Mouse (Mus musculus): ENCODE measurements around the gene Med19. TPM values are rescaled to one million over a fixed set of nuclear protein-coding genes. Genes with fewer than 3 reads are reported as not detected.
A peak's percentile ranks its signal among the peaks of the same experiment; 100 is the strongest.
"Not testable (repeated sequence)": the region's sequence is repeated elsewhere in the genome, so short reads cannot be mapped to it uniquely, and the experiment has no call there.

Gene Med19
- polyA plus RNA-seq, 1 experiment: 20.4 TPM

GRCm38 (mm10) chr2:84670569-84670933 lies 7.7 kb upstream of the Med19 start, which contains the start of gene Selenoh:
Gene Selenoh, minus strand, starts transcription at chr2:84670770.
- H3K79me2 ChIP-seq (ENCODE audit: control insufficient read depth, insufficient read depth): peaks cover 32% of the 10 kb centered on the region
- H3K79me3 ChIP-seq (ENCODE audit: low read depth): peaks cover 19% of the 10 kb centered on the region
- no peaks in the 10 kb centered on the region for H3K27me3 ChIP-seq (ENCODE audit: control insufficient read depth, insufficient read depth, insufficient read length)
- TF ChIP-seq USF1 (IDR thresholded peaks at IDR 0.05; ENCODE audit: low read depth) (peak; percentile 99), MYOG (IDR thresholded peaks at IDR 0.05; ENCODE audit: control insufficient read depth, extremely low read depth, insufficient read length) (no peak)
- peak within 1 kb of the TSS; percentile 99 for H3K4me3 ChIP-seq (ENCODE audit: insufficient read depth, poor library complexity, severe bottlenecking)
- H3ac ChIP-seq (ENCODE audit: control insufficient read depth, insufficient read length, low read depth): peak within 1 kb of the TSS; percentile 81
- H3K36me3 ChIP-seq (ENCODE audit: control insufficient read depth, insufficient read depth): peaks cover 53% of the 10 kb centered on the region

DNA sequence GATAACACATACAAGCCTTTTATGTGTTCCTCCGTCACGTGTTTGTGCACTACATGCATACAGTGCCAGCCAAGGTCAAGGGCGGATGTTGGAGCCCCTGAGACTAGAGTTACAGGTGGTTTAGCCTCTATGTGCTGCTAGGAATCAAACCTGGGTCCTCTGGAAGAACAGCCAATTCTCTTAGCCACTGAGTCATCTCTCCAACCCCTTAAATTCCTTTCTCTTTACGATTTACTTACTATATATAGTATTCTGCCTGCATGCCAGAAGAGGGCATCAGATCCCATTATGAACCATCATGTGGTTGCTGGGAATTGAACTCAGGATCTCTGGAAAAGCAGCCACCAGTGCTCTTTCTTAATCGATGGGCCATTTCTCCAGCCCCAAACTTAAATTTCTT lies 6.7 kb upstream of the Med19 start:
- H3K79me2 ChIP-seq (ENCODE audit: control insufficient read depth, insufficient read depth): peaks cover 36% of the 10 kb centered on the region
- not testable (repeated sequence) for H3K4me3 ChIP-seq (ENCODE audit: insufficient read depth, poor library complexity, severe bottlenecking); H3K27me3 ChIP-seq (ENCODE audit: control insufficient read depth, insufficient read depth, insufficient read length); H3ac ChIP-seq (ENCODE audit: control insufficient read depth, insufficient read length, low read depth)
- H3K79me3 ChIP-seq (ENCODE audit: low read depth): peaks cover 19% of the 10 kb centered on the region
- peaks cover 56% of the 10 kb centered on the region for H3K36me3 ChIP-seq (ENCODE audit: control insufficient read depth, insufficient read depth)

DNA sequence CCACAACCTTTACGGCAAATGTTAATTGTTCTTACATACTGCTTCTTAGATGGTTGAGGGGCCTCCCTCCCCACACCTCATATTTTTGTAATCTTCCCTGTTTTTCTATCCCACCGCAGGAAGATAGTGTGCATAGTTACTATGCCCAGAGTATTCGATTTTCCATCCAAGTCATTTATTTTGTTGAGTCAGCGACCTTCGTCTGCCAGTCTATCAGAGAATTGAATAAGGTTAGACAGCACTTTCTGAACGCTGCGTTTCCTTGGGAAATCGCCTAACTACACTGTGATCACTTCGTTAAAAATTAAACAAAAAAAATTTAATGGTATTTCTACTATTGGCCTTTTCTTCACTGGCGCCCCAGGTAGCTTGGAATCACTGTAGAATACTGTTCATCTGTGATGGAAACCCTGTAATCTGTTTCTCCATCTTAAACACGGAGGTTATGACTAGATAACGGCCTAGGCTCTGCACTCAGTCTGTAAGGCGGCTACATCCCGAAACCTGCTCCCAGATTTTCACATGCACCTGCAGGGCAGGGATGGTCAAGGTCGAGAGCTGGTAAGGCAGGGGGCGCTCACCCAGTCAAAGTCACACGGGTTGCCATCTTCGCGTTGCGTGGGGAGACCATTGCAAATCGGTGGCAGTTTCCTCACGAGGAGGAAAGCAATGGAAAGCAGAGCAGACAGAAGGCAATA lies 783 bp upstream of the Med19 start:
- H3K4me3 ChIP-seq (ENCODE audit: insufficient read depth, poor library complexity, severe bottlenecking): peak overlapping the region; percentile 98
- TF ChIP-seq MYOD1 (IDR thresholded peaks at IDR 0.05; ENCODE audit: control insufficient read depth, insufficient read length, low read depth) (no peak), MAX (IDR thresholded peaks at IDR 0.05) (no peak), CTCF (IDR thresholded peaks at IDR 0.05; ENCODE audit: control insufficient read depth, insufficient read depth, insufficient read length) (peak; percentile 28)
- peaks cover 34% of the 10 kb centered on the region for H3K36me3 ChIP-seq (ENCODE audit: control insufficient read depth, insufficient read depth)
- peaks cover 47% of the 10 kb centered on the region for H3K79me2 ChIP-seq (ENCODE audit: control insufficient read depth, insufficient read depth)
- H3K79me3 ChIP-seq (ENCODE audit: low read depth): peaks cover 25% of the 10 kb centered on the region
- peak overlapping the region; percentile 76 for H3ac ChIP-seq (ENCODE audit: control insufficient read depth, insufficient read length, low read depth)
- H3K27me3 ChIP-seq (ENCODE audit: control insufficient read depth, insufficient read depth, insufficient read length): no peaks in the 10 kb centered on the region

- peaks cover 27% of the 10 kb centered on the region for H3K36me3 ChIP-seq (ENCODE audit: control insufficient read depth, insufficient read depth)
- H3K79me3 ChIP-seq (ENCODE audit: low read depth): peaks cover 25% of the 10 kb centered on the region
- peaks cover 47% of the 10 kb centered on the region for H3K79me2 ChIP-seq (ENCODE audit: control insufficient read depth, insufficient read depth)
- peak within 1 kb of the TSS; percentile 98 for H3K4me3 ChIP-seq (ENCODE audit: insufficient read depth, poor library complexity, severe bottlenecking)
- no peak for TF ChIP-seq USF1 (IDR thresholded peaks at IDR 0.05; ENCODE audit: low read depth)
- TF ChIP-seq CEBPB (IDR thresholded peaks at IDR 0.05; ENCODE audit: low read depth): no peak
- no peak for TF ChIP-seq MAX (IDR thresholded peaks at IDR 0.05)
- no peak for TF ChIP-seq MYOD1 (IDR thresholded peaks at IDR 0.05; ENCODE audit: control insufficient read depth, insufficient read length, low read depth)
- no peak for TF ChIP-seq FOSL1 (IDR thresholded peaks at IDR 0.05; ENCODE audit: insufficient read depth, low read length, poor library complexity, severe bottlenecking)
- TF ChIP-seq MYOG (IDR thresholded peaks at IDR 0.05; ENCODE audit: control insufficient read depth, extremely low read depth, insufficient read length): no peak
- TF ChIP-seq CTCF (IDR thresholded peaks at IDR 0.05; ENCODE audit: control insufficient read depth, insufficient read depth, insufficient read length): no peak
- H3ac ChIP-seq (ENCODE audit: control insufficient read depth, insufficient read length, low read depth): peak within 1 kb of the TSS; percentile 79
- H3K27me3 ChIP-seq (ENCODE audit: control insufficient read depth, insufficient read depth, insufficient read length): no peaks in the 10 kb centered on the region
Observed at GRCm38 (mm10) chr2:84679016-84679415, 814 bp downstream of the Med19 start, which contains the start of gene Tmx2. Gene Tmx2, minus strand, starts transcription at chr2:84679140.

- TF ChIP-seq MYOD1 (IDR thresholded peaks at IDR 0.05; ENCODE audit: control insufficient read depth, insufficient read length, low read depth) (no peak), CEBPB (IDR thresholded peaks at IDR 0.05; ENCODE audit: low read depth) (no peak), CTCF (IDR thresholded peaks at IDR 0.05; ENCODE audit: control insufficient read depth, insufficient read depth, insufficient read length) (no peak), FOSL1 (IDR thresholded peaks at IDR 0.05; ENCODE audit: insufficient read depth, low read length, poor library complexity, severe bottlenecking) (no peak), MYOG (IDR thresholded peaks at IDR 0.05; ENCODE audit: control insufficient read depth, extremely low read depth, insufficient read length) (no peak), USF1 (IDR thresholded peaks at IDR 0.05; ENCODE audit: low read depth) (no peak), MAX (IDR thresholded peaks at IDR 0.05) (no peak)
- Histone ChIP-seq H3K4me3 (ENCODE audit: insufficient read depth, poor library complexity, severe bottlenecking) (no peak overlapping the region), H3ac (ENCODE audit: control insufficient read depth, insufficient read length, low read depth) (no peak overlapping the region), H3K36me3 (ENCODE audit: control insufficient read depth, insufficient read depth) (peaks cover 35% of the 10 kb centered on the region), H3K79me2 (ENCODE audit: control insufficient read depth, insufficient read depth) (peaks cover 31% of the 10 kb centered on the region), H3K79me3 (ENCODE audit: low read depth) (peaks cover 15% of the 10 kb centered on the region), H3K27me3 (ENCODE audit: control insufficient read depth, insufficient read depth, insufficient read length) (no peaks in the 10 kb centered on the region)
Observed at GRCm38 (mm10) chr2:84682605-84683183, 4.5 kb downstream of the Med19 start.

DNA sequence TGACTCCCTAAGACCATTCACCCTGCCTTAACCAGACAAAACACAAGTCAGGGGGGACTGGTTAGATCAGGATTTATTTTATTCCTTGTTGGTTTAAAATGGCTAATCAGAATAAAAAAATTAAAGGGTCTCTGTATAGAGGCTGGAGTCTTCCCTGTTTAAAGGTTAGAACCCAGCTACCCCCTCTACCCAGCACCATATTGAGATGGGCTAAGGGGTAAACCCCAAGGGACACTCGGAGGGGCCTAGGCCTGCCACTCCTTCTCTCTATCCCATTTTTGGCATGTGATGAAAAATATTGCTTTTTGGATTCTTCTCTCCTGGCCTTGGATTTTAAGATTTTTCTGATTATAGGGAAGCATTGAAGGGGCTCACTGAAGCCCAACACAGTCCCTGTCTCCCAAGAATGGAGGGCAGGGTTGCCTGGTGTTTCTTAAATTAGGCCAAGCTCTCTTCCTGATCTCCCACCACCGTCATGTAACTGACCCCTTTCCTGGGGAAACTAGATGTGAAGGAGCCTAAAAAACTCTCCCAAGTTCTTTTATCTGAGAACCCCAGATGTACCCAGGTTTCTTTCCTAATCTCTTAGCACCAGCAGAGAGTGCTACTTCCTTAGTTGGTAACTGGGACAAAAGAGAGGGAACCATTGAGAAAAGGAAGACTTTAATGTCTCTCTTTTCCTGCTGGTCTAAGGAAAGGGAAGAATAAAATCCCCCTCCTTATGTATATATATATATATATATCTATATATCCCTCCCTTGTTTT lies 10.1 kb downstream of the Med19 start:
- H3K27me3 ChIP-seq (ENCODE audit: control insufficient read depth, insufficient read depth, insufficient read length): no peaks in the 10 kb centered on the region
- TF ChIP-seq CTCF (IDR thresholded peaks at IDR 0.05; ENCODE audit: control insufficient read depth, insufficient read depth, insufficient read length): no peak
- TF ChIP-seq FOSL1 (IDR thresholded peaks at IDR 0.05; ENCODE audit: insufficient read depth, low read length, poor library complexity, severe bottlenecking): no peak
- no peak for TF ChIP-seq MYOG (IDR thresholded peaks at IDR 0.05; ENCODE audit: control insufficient read depth, extremely low read depth, insufficient read length)
- TF ChIP-seq MAX (IDR thresholded peaks at IDR 0.05): no peak
- TF ChIP-seq USF1 (IDR thresholded peaks at IDR 0.05; ENCODE audit: low read depth): no peak
- peaks cover 81% of the 10 kb centered on the region for H3K36me3 ChIP-seq (ENCODE audit: control insufficient read depth, insufficient read depth)

More for the DNA sequence above, 10.1 kb downstream of the Med19 start:
- no peak overlapping the region for H3ac ChIP-seq (ENCODE audit: control insufficient read depth, insufficient read length, low read depth)
- no peaks in the 10 kb centered on the region for H3K79me3 ChIP-seq (ENCODE audit: low read depth)
- H3K4me3 ChIP-seq (ENCODE audit: insufficient read depth, poor library complexity, severe bottlenecking): no peak overlapping the region
- no peaks in the 10 kb centered on the region for H3K79me2 ChIP-seq (ENCODE audit: control insufficient read depth, insufficient read depth)
